Mouse (Mus musculus): ENCODE measurements at regions not wholly inside any gene's neighbourhood (a gene's known extent, or its start where the extent isn't known, plus 50 kb on each side); places are given as distances from the start of the nearest gene placed in this dataset.

DNA sequence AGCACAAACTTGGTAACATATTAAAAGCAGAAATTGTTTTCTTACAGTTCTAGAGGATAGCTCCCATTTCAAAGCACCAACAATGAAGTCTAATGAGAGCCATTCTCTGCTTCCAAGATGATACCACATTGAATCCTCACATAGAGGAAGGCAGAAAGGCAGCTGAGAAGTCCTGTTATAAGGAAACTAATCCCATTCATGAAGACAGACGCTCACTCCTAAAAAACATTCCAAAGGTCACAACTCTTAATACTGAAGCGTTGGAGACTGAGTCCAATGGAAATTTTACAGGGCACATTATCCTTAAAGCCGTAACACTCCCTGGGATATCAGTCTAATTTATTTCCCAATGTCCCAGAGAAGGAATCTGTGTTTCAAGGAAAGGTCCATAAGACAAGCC lies 75.4 kb upstream of the Trabd2b start:
- no peaks in the 10 kb centered on the region for H3K36me3 ChIP-seq
- 77% methylated on average over 3 of the region's 3 CpGs for WGBS
- no peak for ATAC-seq (ENCODE audit: low FRiP score, low read depth)
- H3K9ac ChIP-seq, result no peak overlapping the region
- no peaks in the 10 kb centered on the region for H3K4me1 ChIP-seq (replicated peaks)
- H3K27me3 ChIP-seq, result no peaks in the 10 kb centered on the region
- H3K4me2 ChIP-seq, result no peak overlapping the region
- no peak overlapping the region for H3K27ac ChIP-seq (replicated peaks)
- H3K9me3 ChIP-seq, result no peaks in the 10 kb centered on the region
- no peak overlapping the region for H3K4me3 ChIP-seq

DNA sequence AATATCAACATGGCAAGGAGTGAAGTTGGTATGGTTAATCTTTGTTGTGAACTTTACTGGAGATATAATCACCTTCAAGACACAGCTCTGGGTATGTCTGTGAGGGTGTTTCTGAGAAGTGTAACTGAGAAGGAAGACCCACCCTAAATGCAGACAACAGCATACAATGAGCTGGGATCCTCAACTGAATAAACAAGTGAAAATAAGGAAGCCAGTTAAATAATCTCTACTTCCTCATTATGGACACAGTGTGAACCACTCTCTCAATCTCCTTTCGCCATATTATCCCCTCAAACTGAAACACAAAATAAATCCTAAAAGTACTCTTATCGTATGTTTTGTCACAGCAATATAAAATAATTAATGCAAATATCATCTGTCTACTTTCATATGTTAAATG lies 71.7 kb upstream of the Trabd2b start:
- no peak overlapping the region for H3K27ac ChIP-seq (replicated peaks)
- H3K4me3 ChIP-seq, result no peak overlapping the region
- ATAC-seq (ENCODE audit: low FRiP score, low read depth), result no peak
- no peaks in the 10 kb centered on the region for H3K9me3 ChIP-seq
- H3K27me3 ChIP-seq, result no peaks in the 10 kb centered on the region
- WGBS, result 87% methylated on average over 2 of the region's 2 CpGs
- no peak overlapping the region for H3K9ac ChIP-seq
- no peak overlapping the region for H3K4me2 ChIP-seq
- no peaks in the 10 kb centered on the region for H3K4me1 ChIP-seq (replicated peaks)
- no peaks in the 10 kb centered on the region for H3K36me3 ChIP-seq

DNA sequence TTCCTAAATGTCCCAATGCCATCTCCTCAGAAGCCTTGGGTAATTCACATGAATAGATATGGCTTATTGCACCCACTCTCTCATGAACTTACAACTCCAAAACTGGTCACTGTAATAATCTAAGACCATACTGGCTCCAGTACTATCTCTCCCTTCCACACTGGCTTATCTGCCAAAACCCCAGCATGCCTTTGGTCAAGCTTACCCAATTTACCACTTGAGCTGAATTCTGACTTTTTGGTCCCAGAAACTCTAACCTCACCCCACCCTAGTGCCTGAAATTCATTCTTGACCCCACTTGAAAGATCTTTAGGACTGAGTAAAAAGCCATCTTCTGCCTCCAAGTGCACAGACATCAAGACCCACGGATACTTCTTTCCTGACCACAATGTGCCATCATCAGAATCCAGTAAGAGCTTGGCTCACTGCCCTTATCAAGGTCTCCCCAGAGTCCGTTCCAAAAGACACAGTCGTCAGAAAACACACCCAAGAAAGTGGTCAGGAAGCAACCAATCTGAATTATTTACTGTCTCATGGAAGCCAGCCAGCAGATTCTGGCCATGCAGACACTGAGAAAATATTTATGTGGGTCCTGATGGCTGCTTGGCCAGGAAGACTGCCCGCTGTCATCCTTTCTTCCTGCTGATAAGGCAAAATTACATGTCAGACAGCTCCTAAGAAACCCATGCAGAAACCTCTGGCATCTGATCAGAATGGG lies 70.3 kb upstream of the Trabd2b start:
- H3K4me1 ChIP-seq (replicated peaks), result no peaks in the 10 kb centered on the region
- H3K9ac ChIP-seq, result no peak overlapping the region
- no peak overlapping the region for H3K27ac ChIP-seq (replicated peaks)
- no peaks in the 10 kb centered on the region for H3K36me3 ChIP-seq
- ATAC-seq (ENCODE audit: low FRiP score, low read depth), result no peak
- no peaks in the 10 kb centered on the region for H3K27me3 ChIP-seq
- no peaks in the 10 kb centered on the region for H3K9me3 ChIP-seq
- no peak overlapping the region for H3K4me2 ChIP-seq
- H3K4me3 ChIP-seq, result no peak overlapping the region
- WGBS, result 67% methylated on average over 4 of the region's 4 CpGs

DNA sequence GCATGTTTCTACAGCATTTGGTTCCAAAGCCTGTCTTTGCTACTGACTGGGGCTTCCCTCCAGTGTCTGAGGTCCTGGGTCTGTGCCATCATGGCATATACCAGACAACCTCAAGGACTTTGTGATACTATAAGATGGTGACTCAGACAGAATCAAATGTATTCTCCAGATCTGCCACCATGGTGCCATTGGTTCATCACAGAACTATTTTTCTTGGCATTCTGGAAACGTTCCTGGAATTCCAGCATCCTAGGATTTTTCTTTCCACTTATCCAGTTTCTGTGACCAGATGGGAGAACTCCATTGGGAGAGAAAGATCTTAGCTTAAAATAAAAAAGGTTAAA lies 69.8 kb upstream of the Trabd2b start:
- no peak overlapping the region for H3K27ac ChIP-seq (replicated peaks)
- no peak overlapping the region for H3K4me2 ChIP-seq
- H3K36me3 ChIP-seq, result no peaks in the 10 kb centered on the region
- H3K9ac ChIP-seq, result no peak overlapping the region
- WGBS, result 74% methylated on average over 1 of the region's 1 CpGs
- H3K4me3 ChIP-seq, result no peak overlapping the region
- no peaks in the 10 kb centered on the region for H3K27me3 ChIP-seq
- H3K9me3 ChIP-seq, result no peaks in the 10 kb centered on the region
- no peaks in the 10 kb centered on the region for H3K4me1 ChIP-seq (replicated peaks)
- ATAC-seq (ENCODE audit: low FRiP score, low read depth), result no peak

DNA sequence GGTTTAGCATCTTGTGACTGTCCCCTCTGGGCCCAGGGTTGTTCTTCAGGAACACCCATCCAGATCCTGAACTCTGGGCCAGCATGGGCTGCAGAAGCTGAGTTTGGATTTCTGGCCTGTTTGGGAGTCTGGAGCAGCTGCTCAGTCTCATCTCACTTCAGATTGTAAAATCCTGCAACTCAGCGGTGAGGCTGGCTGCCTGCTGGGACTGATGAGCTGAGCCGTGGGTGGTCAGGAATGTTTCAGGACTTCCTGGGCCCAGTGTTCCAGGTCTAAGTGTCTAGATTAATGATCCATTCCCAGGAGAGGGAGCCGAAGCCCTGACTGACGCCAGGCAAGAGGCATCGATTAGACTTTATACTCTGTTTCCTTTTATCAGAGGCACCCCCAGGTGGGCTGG lies 66.7 kb upstream of the Trabd2b start:
- Histone ChIP-seq H3K4me3 (no peak overlapping the region), H3K4me1 (replicated peaks) (no peaks in the 10 kb centered on the region), H3K4me2 (no peak overlapping the region), H3K27ac (replicated peaks) (no peak overlapping the region), H3K36me3 (no peaks in the 10 kb centered on the region), H3K9ac (no peak overlapping the region), H3K9me3 (no peaks in the 10 kb centered on the region), H3K27me3 (no peaks in the 10 kb centered on the region)
- ATAC-seq (ENCODE audit: low FRiP score, low read depth), result no peak
- 64% methylated on average over 5 of the region's 5 CpGs for WGBS

DNA sequence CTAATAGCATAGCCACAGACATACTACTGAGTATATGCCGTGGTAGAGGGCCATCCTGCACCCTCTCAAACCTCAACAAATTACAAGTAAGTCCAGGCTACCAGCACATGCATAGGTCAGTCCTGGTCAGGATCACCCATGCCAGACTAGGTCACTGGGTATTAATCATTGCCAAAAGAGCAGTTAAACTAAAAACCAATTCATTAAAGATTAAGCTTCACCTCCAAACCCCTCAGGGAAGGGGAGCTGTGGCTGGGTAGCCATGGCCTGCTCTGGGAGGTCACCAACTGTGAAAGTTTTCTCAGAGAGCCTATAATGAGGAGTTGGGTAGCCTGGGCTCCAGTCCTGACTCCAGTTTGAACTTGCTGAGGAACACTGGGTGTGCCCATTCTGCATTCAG lies 61.4 kb upstream of the Trabd2b start:
- H3K9ac ChIP-seq, result no peak overlapping the region
- no peaks in the 10 kb centered on the region for H3K9me3 ChIP-seq
- 56% methylated on average over 1 of the region's 1 CpGs for WGBS
- ATAC-seq (ENCODE audit: low FRiP score, low read depth), result no peak
- no peak overlapping the region for H3K27ac ChIP-seq (replicated peaks)
- H3K4me3 ChIP-seq, result no peak overlapping the region
- no peak overlapping the region for H3K4me2 ChIP-seq
- no peaks in the 10 kb centered on the region for H3K36me3 ChIP-seq
- H3K27me3 ChIP-seq, result no peaks in the 10 kb centered on the region
- H3K4me1 ChIP-seq (replicated peaks), result no peaks in the 10 kb centered on the region

DNA sequence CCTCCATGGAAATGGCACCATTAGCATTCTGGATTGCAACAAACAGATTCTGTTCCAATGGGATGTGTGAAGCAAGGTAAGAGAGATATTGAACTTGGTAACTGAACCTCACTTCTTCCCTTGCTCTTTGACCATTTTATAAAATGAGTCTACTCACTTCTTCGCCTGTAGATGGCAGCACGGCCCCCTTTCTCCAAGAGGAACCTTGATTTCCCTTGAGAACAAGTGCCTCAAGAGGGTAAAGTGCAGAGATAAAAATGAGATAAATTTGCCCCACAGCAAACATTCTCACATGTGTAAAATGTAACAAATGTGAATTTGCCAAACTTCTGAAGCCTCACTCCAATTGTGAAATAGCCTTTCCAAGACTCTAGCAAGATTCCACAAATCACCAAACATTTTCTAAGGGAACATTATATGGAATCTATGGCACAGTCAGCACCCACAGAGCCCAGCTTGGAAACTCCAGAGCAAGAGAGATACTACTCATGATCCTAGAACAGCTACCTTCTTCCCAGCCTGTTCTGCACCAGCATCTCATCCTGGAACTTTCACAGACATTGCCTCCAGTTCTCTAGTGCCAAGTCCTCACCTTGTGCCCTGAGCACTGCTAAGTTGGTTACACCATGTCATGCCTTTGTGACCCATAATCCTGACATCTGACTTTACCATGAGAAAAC lies 60.3 kb upstream of the Trabd2b start:
- ATAC-seq (ENCODE audit: low FRiP score, low read depth), result no peak
- Histone ChIP-seq H3K4me3 (no peak overlapping the region), H3K36me3 (no peaks in the 10 kb centered on the region), H3K4me1 (replicated peaks) (no peaks in the 10 kb centered on the region), H3K27ac (replicated peaks) (no peak overlapping the region), H3K9me3 (no peaks in the 10 kb centered on the region), H3K27me3 (no peaks in the 10 kb centered on the region), H3K9ac (no peak overlapping the region), H3K4me2 (no peak overlapping the region)
- whole genome bisulfite sequencing, result 1% methylated on average over 2 of the region's 2 CpGs

DNA sequence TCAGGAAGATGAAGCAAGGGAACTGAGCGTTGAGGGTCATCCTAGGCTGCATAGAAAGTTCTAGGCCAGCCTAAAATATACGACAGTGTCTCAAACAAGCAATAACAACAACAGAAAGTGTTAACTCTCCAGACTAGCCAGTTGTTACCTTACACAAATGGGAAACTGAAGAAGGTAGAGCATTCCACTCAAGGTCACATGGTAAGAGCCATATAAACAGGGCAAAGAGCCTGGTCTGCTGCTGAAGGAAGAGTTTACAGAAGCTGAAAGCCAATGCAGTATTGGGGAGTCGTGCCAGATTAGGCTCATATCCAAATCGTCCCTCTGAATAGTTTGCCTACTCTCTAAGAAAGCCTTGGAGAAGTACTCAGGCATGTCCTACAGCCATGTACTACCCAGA lies 59.6 kb upstream of the Trabd2b start:
- no peaks in the 10 kb centered on the region for H3K4me1 ChIP-seq (replicated peaks)
- no peak overlapping the region for H3K27ac ChIP-seq (replicated peaks)
- H3K4me3 ChIP-seq, result no peak overlapping the region
- no peaks in the 10 kb centered on the region for H3K36me3 ChIP-seq
- WGBS, result 71% methylated on average over 4 of the region's 4 CpGs
- no peak overlapping the region for H3K9ac ChIP-seq
- H3K27me3 ChIP-seq, result no peaks in the 10 kb centered on the region
- no peak for ATAC-seq (ENCODE audit: low FRiP score, low read depth)
- no peaks in the 10 kb centered on the region for H3K9me3 ChIP-seq
- H3K4me2 ChIP-seq, result no peak overlapping the region

DNA sequence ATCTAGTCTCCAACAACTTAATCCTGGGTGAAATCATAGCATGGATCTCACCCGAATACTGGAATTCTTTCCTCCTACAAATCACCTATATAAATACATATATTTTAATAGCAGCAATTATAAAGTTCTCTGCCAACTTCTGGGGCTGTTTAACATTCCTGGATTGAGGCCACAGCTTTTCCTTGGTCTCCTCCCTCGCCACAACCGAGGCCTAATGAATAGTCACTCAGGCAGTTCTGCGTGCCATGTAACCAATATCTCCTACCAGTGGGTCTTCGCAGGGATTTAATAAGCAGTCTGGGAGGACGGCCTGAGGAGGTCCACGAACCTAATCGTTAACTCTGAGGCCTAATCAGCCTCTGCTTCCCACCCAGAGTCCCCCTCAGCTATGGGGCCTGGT lies 56.9 kb upstream of the Trabd2b start:
- 67% methylated on average over 8 of the region's 8 CpGs for WGBS
- no peak overlapping the region for H3K27ac ChIP-seq (replicated peaks)
- H3K4me3 ChIP-seq, result no peak overlapping the region
- H3K27me3 ChIP-seq, result no peaks in the 10 kb centered on the region
- H3K9ac ChIP-seq, result no peak overlapping the region
- no peaks in the 10 kb centered on the region for H3K36me3 ChIP-seq
- ATAC-seq (ENCODE audit: low FRiP score, low read depth), result no peak
- no peaks in the 10 kb centered on the region for H3K9me3 ChIP-seq
- no peaks in the 10 kb centered on the region for H3K4me1 ChIP-seq (replicated peaks)
- no peak overlapping the region for H3K4me2 ChIP-seq

DNA sequence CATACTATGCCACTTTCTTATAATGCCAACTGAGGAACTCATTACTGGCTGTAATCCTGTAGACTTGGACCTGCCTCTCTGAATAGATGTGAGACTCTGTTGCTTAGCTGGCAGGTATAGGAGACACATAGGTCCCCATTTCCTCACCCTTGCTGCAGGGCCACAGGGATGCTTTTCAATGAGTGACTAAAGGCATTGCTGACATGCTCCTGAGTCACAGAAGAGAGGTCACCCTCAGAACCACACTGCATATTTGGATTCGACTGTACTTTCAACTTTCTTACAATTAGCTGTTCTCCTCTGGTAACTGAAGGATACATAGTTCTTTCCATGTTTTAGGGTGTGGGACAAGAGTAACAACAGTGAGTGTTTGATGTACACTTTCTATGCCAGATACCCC lies 55.2 kb upstream of the Trabd2b start:
- no peak overlapping the region for H3K9ac ChIP-seq

DNA sequence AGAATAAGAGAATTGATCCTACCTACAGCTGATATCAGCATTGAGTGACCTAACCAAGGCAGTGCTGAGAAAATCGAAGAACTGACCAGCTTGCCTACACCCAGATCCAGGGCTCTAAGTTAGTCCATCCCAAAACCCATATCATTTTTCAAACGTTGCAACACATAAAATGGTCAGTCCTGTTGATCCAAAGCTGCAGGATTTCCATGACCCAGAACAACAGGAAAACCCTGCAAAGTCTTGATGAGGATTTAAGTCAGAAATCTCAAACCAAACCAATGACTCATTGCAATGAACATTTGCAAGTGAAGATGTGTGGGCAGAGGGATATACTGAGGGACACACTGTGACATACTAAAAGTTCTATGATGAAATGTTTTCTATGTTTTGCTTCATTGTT lies 53.5 kb upstream of the Trabd2b start:
- no peak for ATAC-seq (ENCODE audit: low FRiP score, low read depth)
- WGBS, result 79% methylated on average over 2 of the region's 2 CpGs

More for the DNA sequence above, 55.2 kb upstream of the Trabd2b start:
- H3K4me2 ChIP-seq, result no peak overlapping the region
- no peak overlapping the region for H3K4me3 ChIP-seq
- WGBS, result 83% methylated on average over 1 of the region's 1 CpGs
- no peak for ATAC-seq (ENCODE audit: low FRiP score, low read depth)
- H3K27me3 ChIP-seq, result no peaks in the 10 kb centered on the region
- no peaks in the 10 kb centered on the region for H3K9me3 ChIP-seq
- H3K36me3 ChIP-seq, result no peaks in the 10 kb centered on the region
- no peaks in the 10 kb centered on the region for H3K4me1 ChIP-seq (replicated peaks)
- H3K27ac ChIP-seq (replicated peaks), result no peak overlapping the region

More for the DNA sequence above, 53.5 kb upstream of the Trabd2b start:
- Histone ChIP-seq H3K36me3 (no peaks in the 10 kb centered on the region), H3K27ac (replicated peaks) (no peak overlapping the region), H3K4me1 (replicated peaks) (no peaks in the 10 kb centered on the region), H3K27me3 (no peaks in the 10 kb centered on the region), H3K4me3 (no peak overlapping the region), H3K9me3 (no peaks in the 10 kb centered on the region), H3K4me2 (no peak overlapping the region), H3K9ac (no peak overlapping the region)
